Mouse (Mus musculus) lung, embryonic 16.5 days (tissue): ENCODE results near the gene Chst8. TPM values are rescaled to one million over a fixed set of nuclear protein-coding genes. Genes with fewer than 3 reads are reported as not detected.

ENCODE experiments used
- ATAC-seq: fragments of 200-750 bp; cut with Nextera tagmentation; 2 replicates; pipeline ENCODE4 v1.8.0; 2017; ENCODE audit warnings: low read depth, mild to moderate bottlenecking, moderate library complexity
- H3K27ac ChIP-seq: fragments of 300-500 bp; sonication (generic); 2 replicates; pipeline ENCODE4 v1.5.1; 2014; ENCODE audit warnings: mild to moderate bottlenecking, control low read depth, low read length
- H3K27me3 ChIP-seq: fragments of 300-500 bp; sonication (generic); 2 replicates; pipeline ENCODE4 v1.6.1; 2014; ENCODE audit warnings: low read depth, low read length, mixed read lengths; ENCODE audit not compliant: control insufficient read depth, insufficient read depth
- H3K36me3 ChIP-seq: fragments of 300-500 bp; sonication (generic); 2 replicates; pipeline ENCODE4 v1.6.1; 2014; ENCODE audit warnings: low read length; ENCODE audit not compliant: control insufficient read depth, insufficient read depth
- H3K4me1 ChIP-seq: fragments of 300-500 bp; sonication (generic); replicated peaks from 2 replicates; pipeline ENCODE4 v1.6.1; 2014; ENCODE audit warnings: low read length, mixed read lengths; ENCODE audit not compliant: control insufficient read depth, insufficient read depth
- H3K4me2 ChIP-seq: fragments of 300-500 bp; sonication (generic); 2 replicates; pipeline ENCODE4 v1.6.1; 2014; ENCODE audit warnings: low read depth, low read length, control low read depth
- H3K4me3 ChIP-seq: fragments of 300-500 bp; sonication (generic); 2 replicates; pipeline ENCODE4 v1.5.1; 2014; ENCODE audit warnings: mild to moderate bottlenecking, low read length, control low read depth
- H3K9ac ChIP-seq: fragments of 300-500 bp; sonication (generic); 2 replicates; pipeline ENCODE4 v1.6.1; 2014; ENCODE audit warnings: low read length, control low read depth
- H3K9me3 ChIP-seq: fragments of 300-500 bp; sonication (generic); 2 replicates; pipeline ENCODE4 v1.6.1; 2016; ENCODE audit warnings: low read length; ENCODE audit not compliant: control insufficient read depth
- WGBS: fragments of 180-500 bp; shearing (Covaris S2); extraction: QIAGEN DNeasy Blood & Tissue Kit; methylation state at CpG from one replicate; pipeline ENCODE4 v1.1.7; 2014; 5-methylcytosine and 5-hydroxymethylcytosine counted together
- polyA plus RNA-seq: library from polyadenylated mRNA; unstranded; fragments of >200 nt; fragmentation: Nextera tagmentation; extraction: Ambion mirVana; gene quantifications from 2 replicates; pipeline ENCODE4 v1.2.1, GENCODE M21; 2015

Gene Chst8
- polyA plus RNA-seq, 1 experiment from 2014 or later = 4.8 TPM

DNA sequence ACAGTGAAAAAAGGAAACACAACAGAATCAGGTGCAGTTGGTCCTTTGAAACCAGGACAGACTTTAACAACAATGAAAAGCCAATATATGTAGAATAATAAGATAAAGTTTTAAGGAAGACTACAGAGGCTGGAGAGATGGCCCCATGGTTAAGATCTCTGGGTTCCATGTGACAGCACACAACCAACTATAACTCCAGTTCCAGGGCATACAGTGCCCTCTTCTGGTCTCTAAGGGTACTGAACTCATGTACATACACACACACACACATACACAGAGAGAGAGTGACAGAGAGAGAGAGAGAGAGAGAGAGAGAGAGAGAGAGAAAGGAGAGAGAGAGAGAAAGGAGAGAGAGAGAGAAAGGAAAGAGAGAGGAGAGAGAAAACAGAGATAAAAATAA, 25.3 kb downstream of the Chst8 start:
- Histone ChIP-seq H3K9ac (no peak overlapping the region), H3K4me3 (no peak overlapping the region), H3K27ac (no peak overlapping the region), H3K4me1 (no peaks in the 10 kb centered on the region), H3K9me3 (no peaks in the 10 kb centered on the region), H3K4me2 (no peak overlapping the region), H3K36me3 (no peaks in the 10 kb centered on the region), H3K27me3 (no peaks in the 10 kb centered on the region)
- no peak for ATAC-seq

DNA sequence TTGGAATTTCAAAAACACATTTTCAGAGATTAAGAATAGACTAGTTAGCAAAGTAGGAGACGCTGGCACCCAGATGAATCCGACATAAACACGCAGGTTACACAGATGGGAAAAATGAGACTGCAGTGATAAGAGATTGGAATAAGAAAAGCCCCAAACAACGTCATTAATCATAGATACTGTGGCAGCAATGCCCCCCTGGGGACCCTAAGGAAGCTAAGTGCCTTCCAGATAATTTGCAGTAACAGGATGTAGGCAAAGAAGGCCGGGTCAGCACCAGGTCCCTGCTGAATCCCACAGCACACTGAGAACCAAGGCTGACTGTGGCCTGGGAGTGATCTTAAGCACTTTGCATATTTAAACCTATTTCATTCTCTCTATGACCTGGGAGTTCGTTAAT, 27.5 kb downstream of the Chst8 start:
- Histone ChIP-seq H3K27ac (no peak overlapping the region), H3K4me2 (no peak overlapping the region), H3K9ac (no peak overlapping the region), H3K27me3 (no peaks in the 10 kb centered on the region), H3K36me3 (no peaks in the 10 kb centered on the region), H3K4me3 (no peak overlapping the region), H3K4me1 (no peaks in the 10 kb centered on the region), H3K9me3 (no peaks in the 10 kb centered on the region)
- ATAC-seq = no peak
- 52% methylated on average over 6 of the region's 6 CpGs for WGBS

DNA sequence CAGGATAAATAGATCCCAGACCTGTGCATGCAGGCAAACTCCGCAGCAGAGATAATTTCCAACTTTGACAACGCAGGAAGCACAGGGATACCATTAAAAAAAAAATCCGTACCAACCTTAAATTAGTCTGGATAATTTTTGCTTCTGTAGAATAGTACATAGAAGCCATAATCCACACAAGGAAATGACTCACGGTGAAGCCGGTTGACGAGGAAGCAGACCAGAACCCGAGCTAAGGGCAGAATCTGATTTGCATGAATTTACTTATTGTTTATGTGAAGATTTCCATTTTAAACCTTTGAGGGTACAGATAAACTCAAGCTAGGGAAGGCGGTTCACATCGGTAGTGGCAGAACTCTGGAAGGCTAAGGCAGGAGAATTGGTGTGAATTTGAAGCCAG, 28.0 kb downstream of the Chst8 start:
- H3K36me3 ChIP-seq = no peaks in the 10 kb centered on the region
- H3K4me2 ChIP-seq = no peak overlapping the region
- H3K4me3 ChIP-seq = no peak overlapping the region
- H3K9me3 ChIP-seq = no peaks in the 10 kb centered on the region
- no peak for ATAC-seq
- WGBS = 59% methylated on average over 9 of the region's 9 CpGs
- no peaks in the 10 kb centered on the region for H3K4me1 ChIP-seq
- no peaks in the 10 kb centered on the region for H3K27me3 ChIP-seq
- H3K9ac ChIP-seq = no peak overlapping the region
- H3K27ac ChIP-seq = no peak overlapping the region

DNA sequence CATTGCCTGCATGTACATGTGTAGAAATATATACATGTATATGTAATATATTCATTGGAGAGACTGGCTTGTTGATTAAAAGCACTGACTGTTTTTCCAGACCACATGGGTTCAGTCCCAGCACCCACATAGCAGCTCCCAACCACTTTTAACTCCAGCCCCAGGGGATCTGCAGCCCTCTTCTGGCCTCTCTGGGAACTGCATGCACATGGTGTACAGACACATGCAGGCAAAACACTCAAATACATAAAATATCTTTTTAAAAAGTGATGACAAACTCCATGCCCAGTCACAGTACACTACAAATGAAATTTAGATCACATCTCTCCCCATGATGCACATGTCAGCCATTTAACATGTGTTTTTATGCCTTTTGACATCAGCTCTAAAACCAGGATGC, 30.5 kb downstream of the Chst8 start:
- Histone ChIP-seq H3K4me1 (no peaks in the 10 kb centered on the region), H3K27me3 (no peaks in the 10 kb centered on the region)
- no peak for ATAC-seq

DNA sequence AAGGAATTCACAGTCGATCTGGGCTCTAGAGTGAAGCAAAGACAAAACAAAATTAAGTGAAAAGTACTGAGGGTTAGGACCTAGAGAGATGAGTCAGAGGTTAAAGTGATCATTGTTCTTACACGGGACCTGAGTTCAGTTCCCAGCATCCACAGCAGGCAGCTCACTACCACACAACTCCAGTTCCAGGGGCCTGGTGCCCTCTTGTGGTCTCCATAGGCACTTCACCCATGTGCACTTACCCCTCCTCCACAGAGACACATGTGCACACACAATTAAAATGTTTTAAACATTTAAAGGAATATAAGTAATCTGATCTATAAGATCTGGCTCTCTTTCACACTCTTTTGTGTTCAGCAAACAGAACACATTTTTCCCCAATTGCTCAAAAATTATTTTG, 31.3 kb downstream of the Chst8 start:
- H3K9ac ChIP-seq = no peak overlapping the region
- ATAC-seq = no peak
- no peaks in the 10 kb centered on the region for H3K36me3 ChIP-seq
- H3K4me1 ChIP-seq = no peaks in the 10 kb centered on the region
- no peak overlapping the region for H3K27ac ChIP-seq
- H3K27me3 ChIP-seq = no peaks in the 10 kb centered on the region
- 86% methylated on average over 2 of the region's 2 CpGs for WGBS
- no peaks in the 10 kb centered on the region for H3K9me3 ChIP-seq
- no peak overlapping the region for H3K4me3 ChIP-seq
- H3K4me2 ChIP-seq = no peak overlapping the region

More for the DNA sequence above, 30.5 kb downstream of the Chst8 start:
- Histone ChIP-seq H3K9me3 (no peaks in the 10 kb centered on the region), H3K9ac (no peak overlapping the region), H3K4me3 (no peak overlapping the region), H3K36me3 (no peaks in the 10 kb centered on the region), H3K27ac (no peak overlapping the region), H3K4me2 (no peak overlapping the region)

DNA sequence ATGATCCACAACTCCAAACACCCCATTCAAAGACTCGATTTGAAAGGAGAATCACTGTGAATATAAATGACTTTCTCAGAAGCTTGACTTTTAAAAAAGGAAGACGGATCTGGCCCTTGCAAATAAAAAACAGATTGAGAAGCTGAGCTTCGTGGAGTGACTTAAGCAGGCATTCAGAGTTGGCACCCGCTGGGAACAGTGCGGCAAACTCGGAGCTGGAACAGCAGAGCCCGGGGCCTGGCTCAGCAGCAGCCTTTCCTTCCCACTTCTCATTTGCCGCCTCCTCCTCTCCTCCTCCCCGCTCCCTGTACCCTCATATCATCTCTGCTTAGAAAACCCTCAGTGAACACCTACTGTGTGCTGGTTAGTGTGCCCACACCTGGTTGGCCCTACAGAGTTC, 34.1 kb downstream of the Chst8 start:
- ATAC-seq = no peak
- Histone ChIP-seq H3K9ac (no peak overlapping the region), H3K9me3 (no peaks in the 10 kb centered on the region), H3K4me1 (no peaks in the 10 kb centered on the region), H3K36me3 (no peaks in the 10 kb centered on the region), H3K27me3 (no peaks in the 10 kb centered on the region), H3K4me2 (no peak overlapping the region), H3K4me3 (no peak overlapping the region), H3K27ac (no peak overlapping the region)
- 35% methylated on average over 9 of the region's 9 CpGs for WGBS

DNA sequence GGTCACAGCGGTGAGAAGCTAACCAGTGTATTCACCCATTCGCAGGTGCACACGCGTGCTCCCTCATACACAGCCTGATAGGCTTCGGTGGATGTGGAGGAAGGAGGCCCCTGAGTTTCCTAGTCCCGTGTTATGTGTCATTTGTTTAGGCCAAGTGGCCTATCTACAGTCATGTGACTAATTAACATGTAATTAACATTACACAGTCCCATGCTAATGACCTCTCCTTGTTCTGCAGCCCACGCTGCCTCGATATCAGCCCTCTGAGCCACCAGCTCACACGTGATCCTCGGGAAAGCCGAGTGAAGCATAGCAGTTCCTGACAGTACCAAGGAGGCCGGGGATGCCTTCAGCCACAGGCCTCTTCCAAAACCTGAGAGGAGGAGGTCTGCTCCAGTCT, 36.9 kb downstream of the Chst8 start:
- no peak for ATAC-seq
- Histone ChIP-seq H3K9ac (no peak overlapping the region), H3K27ac (no peak overlapping the region), H3K4me3 (no peak overlapping the region), H3K36me3 (no peaks in the 10 kb centered on the region), H3K4me1 (no peaks in the 10 kb centered on the region), H3K27me3 (no peaks in the 10 kb centered on the region), H3K4me2 (no peak overlapping the region), H3K9me3 (no peaks in the 10 kb centered on the region)
- 82% methylated on average over 12 of the region's 12 CpGs for WGBS

DNA sequence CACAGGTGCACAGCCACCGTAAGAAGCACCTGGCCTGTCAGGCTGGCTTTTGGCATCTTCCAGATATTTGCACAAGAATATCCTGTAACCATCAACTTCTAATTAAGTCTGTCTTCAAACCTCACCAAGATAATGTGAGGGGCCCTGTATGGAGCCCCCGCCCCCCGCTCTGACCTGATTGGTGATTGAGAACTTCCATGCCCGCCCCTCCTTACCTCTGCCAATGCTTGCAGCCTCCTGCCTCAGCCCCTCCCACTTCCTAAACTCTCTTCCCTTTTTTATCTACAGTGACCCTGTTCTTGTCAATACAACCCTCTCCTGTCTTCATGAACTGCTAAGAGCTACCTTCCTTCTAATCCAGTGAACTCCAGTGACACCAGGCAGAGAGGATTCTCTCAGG, 37.6 kb downstream of the Chst8 start:
- 59% methylated on average over 4 of the region's 4 CpGs for WGBS

DNA sequence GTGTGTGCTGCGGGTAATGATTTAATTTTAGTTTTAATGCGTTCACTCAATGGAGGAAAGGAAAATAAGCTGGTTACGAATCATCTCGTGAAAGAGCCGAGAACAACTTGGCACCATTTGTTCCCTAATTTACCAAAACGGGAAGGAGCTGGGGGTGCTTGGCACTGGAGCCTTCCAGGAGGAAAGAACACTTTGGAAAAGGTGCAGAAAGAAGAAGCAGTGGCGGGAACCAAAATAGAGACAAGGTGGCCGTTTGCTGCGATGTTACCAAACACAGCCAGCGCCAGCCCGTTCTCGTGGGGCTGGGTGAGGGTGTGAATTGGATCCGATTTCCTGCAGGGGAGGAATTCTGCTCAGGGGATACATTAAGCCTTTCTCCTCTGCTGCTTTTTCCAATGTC, 38.5 kb downstream of the Chst8 start:
- Histone ChIP-seq H3K4me2 (no peak overlapping the region), H3K9me3 (no peaks in the 10 kb centered on the region), H3K36me3 (no peaks in the 10 kb centered on the region), H3K4me3 (no peak overlapping the region), H3K4me1 (no peaks in the 10 kb centered on the region; the same call in 1 of the 2 replicates), H3K27me3 (no peaks in the 10 kb centered on the region), H3K9ac (no peak overlapping the region), H3K27ac (no peak overlapping the region)
- 30% methylated on average over 13 of the region's 13 CpGs for WGBS
- no peak for ATAC-seq

More for the DNA sequence above, 37.6 kb downstream of the Chst8 start:
- Histone ChIP-seq H3K36me3 (no peaks in the 10 kb centered on the region), H3K4me3 (no peak overlapping the region), H3K27ac (no peak overlapping the region), H3K4me1 (no peaks in the 10 kb centered on the region), H3K4me2 (no peak overlapping the region), H3K27me3 (no peaks in the 10 kb centered on the region), H3K9ac (no peak overlapping the region), H3K9me3 (no peaks in the 10 kb centered on the region)
- ATAC-seq = no peak

DNA sequence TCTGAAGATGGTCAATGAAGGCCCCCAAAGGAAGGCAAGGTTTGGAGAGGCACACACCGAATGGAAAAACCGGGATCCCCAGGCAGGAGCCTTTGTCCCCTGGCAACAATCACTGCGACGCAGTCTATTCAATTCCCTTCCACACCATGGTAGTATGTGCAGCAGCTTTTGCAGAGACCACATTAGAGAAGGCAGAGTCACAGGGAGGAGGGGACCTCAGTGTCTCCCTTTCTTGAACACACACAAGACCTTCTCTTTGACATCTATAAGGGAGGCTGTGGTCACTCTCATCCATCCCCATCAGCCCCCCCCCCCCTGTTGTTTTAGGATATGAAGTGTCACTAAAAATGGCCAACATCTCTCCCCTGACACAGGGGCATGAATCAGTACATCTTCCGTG, 39.2 kb downstream of the Chst8 start:
- Histone ChIP-seq H3K9me3 (no peaks in the 10 kb centered on the region), H3K27ac (no peak overlapping the region), H3K4me3 (no peak overlapping the region), H3K4me2 (no peak overlapping the region), H3K36me3 (no peaks in the 10 kb centered on the region), H3K4me1 (no peaks in the 10 kb centered on the region; the same call in 1 of the 2 replicates), H3K27me3 (no peaks in the 10 kb centered on the region), H3K9ac (no peak overlapping the region)
- ATAC-seq = no peak
- 87% methylated on average over 5 of the region's 5 CpGs for WGBS
